23 mouse cellular contexts compared by ENCODE assay signal in the genomic region with DNA sequence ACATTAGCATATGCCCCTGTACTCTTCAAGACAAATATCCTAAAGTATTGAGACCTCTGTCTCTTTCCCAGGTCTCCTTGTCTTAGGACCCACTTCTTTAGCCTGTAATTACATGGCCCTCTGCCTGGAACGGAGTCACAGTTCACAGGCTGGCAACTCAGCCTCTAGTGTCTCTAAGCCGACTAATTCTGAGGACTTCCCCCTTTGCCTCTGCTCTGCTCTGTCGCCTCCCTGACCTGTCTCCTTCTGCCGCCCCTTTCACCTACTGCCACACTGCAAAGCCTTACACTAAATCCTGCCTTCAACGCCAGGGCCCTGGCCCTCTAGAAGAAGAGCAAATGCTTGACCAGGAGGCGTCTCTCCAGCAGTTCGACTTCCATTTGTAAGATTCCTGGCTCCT. TPM values are rescaled to one million over a fixed set of nuclear protein-coding genes. Genes with fewer than 3 reads are reported as not detected.
DNase-seq lines count a peak whose midpoint lies in the region; ATAC-seq and TF ChIP-seq lines count a peak whose summit lies in the region.
"Had no signal": no experiment of that assay in that cellular context is flagged by ENCODE, and none has a peak within 500 bp of the region (broad histone marks: within the 10 kb centered on the region; RNA-seq: fewer than 3 reads in every experiment).

No protein-coding gene starts in this region.

- peak overlapping the region; percentile 40; the same call in 1 of the 2 replicates for H3K27ac ChIP-seq in forebrain, embryonic 10.5 days
- no peak overlapping the region for H3K27ac ChIP-seq in forebrain, postnatal 0 days (ENCODE audit: low read depth, low read length)
- no peak overlapping the region for H3K27ac ChIP-seq in liver, embryonic 12.5 days
- H3K27ac ChIP-seq: gastrocnemius, adult 2 months; intestine, embryonic 15.5 days had no signal

- DNase-seq in forebrain, embryonic 10.5 days (ENCODE audit: extremely low spot score, low spot score) = no peak
- no peak for DNase-seq in forebrain, postnatal 0 days
- DNase-seq in kidney, adult 9 months = peak; percentile 63
- no peak for DNase-seq in kidney, postnatal 10 days
- DNase-seq: gastrocnemius, adult 2 months; heart, postnatal 4 days; lung, adult 2 months; lung, postnatal 36 days; right cerebral cortex, postnatal 25 days; thymus, postnatal 4 days had no signal

- H3K4me1 ChIP-seq in forebrain, embryonic 10.5 days = peaks cover 19% of the 10 kb centered on the region
- 0 out of 2 replicates have a peak, but pooled peaks cover 4% of the 10 kb centered on the region for H3K4me1 ChIP-seq in forebrain, postnatal 0 days (ENCODE audit: insufficient read depth)
- H3K4me1 ChIP-seq in megakaryocyte, embryonic 14.5 days = peaks cover 55% of the 10 kb centered on the region
- H3K4me1 ChIP-seq in liver, embryonic 12.5 days = no peaks in the 10 kb centered on the region
- H3K4me1 ChIP-seq: intestine, embryonic 15.5 days had no signal

- H3K9me3 ChIP-seq in forebrain, embryonic 10.5 days = peaks cover 4% of the 10 kb centered on the region; the same call in 1 of the 2 replicates
- H3K9me3 ChIP-seq in forebrain, postnatal 0 days (ENCODE audit: low read length) = no peaks in the 10 kb centered on the region
- peaks cover 13% of the 10 kb centered on the region for H3K9me3 ChIP-seq in megakaryocyte, embryonic 14.5 days
- H3K9me3 ChIP-seq in liver, embryonic 12.5 days (replicated peaks) = no peaks in the 10 kb centered on the region
- H3K9me3 ChIP-seq: G1E; intestine, embryonic 15.5 days had no signal

- no peak for ATAC-seq in forebrain, postnatal 0 days
- ATAC-seq in megakaryocyte, adult 5-6 weeks (ENCODE audit: poor library complexity, severe bottlenecking) = no peak
- 0 out of 2 replicates have a peak, but pooled peaks have one; percentile 28 for ATAC-seq in common myeloid progenitor, adult 5-6 weeks (replicated peaks; ENCODE audit: low read depth, poor library complexity, severe bottlenecking)
- no peak for ATAC-seq in liver, embryonic 12.5 days
- ATAC-seq: intestine, embryonic 15.5 days had no signal

- H3K4me2 ChIP-seq in forebrain, postnatal 0 days (ENCODE audit: low read depth) = no peak overlapping the region
- H3K4me2 ChIP-seq in liver, embryonic 12.5 days = no peak overlapping the region
- H3K4me2 ChIP-seq: intestine, embryonic 15.5 days; midbrain, embryonic 11.5 days had no signal

- no peak overlapping the region for H3K4me3 ChIP-seq in forebrain, embryonic 10.5 days
- no peak overlapping the region for H3K4me3 ChIP-seq in forebrain, postnatal 0 days (ENCODE audit: low read depth, low read length)
- H3K4me3 ChIP-seq in megakaryocyte, embryonic 14.5 days (replicated peaks) = peak overlapping the region; percentile 12
- no peak overlapping the region for H3K4me3 ChIP-seq in liver, embryonic 12.5 days
- H3K4me3 ChIP-seq: erythroblast, embryonic 14.5 days; gastrocnemius, adult 2 months; intestine, embryonic 15.5 days had no signal

- H3K9ac ChIP-seq in forebrain, postnatal 0 days = no peak overlapping the region
- H3K9ac ChIP-seq in liver, embryonic 12.5 days = no peak overlapping the region
- H3K9ac ChIP-seq: intestine, embryonic 15.5 days had no signal

- TF ChIP-seq CTCF in forebrain, postnatal 0 days (IDR thresholded peaks at IDR 0.05; ENCODE audit: low read depth) = no peak

- no peaks in the 10 kb centered on the region for H3K27me3 ChIP-seq in forebrain, embryonic 10.5 days (ENCODE audit: poor library complexity, severe bottlenecking)
- no peaks in the 10 kb centered on the region for H3K27me3 ChIP-seq in forebrain, postnatal 0 days (ENCODE audit: insufficient read depth, low read length)
- H3K27me3 ChIP-seq in megakaryocyte, embryonic 14.5 days (replicated peaks) = peaks cover 95% of the 10 kb centered on the region
- peaks cover 8% of the 10 kb centered on the region; the same call in 1 of the 2 replicates for H3K27me3 ChIP-seq in liver, embryonic 12.5 days (replicated peaks)
- H3K27me3 ChIP-seq: intestine, embryonic 15.5 days had no signal

- H3K36me3 ChIP-seq in forebrain, embryonic 10.5 days (replicated peaks) = no peaks in the 10 kb centered on the region
- H3K36me3 ChIP-seq in forebrain, postnatal 0 days (ENCODE audit: insufficient read depth) = no peaks in the 10 kb centered on the region
- H3K36me3 ChIP-seq in megakaryocyte, embryonic 14.5 days (replicated peaks; ENCODE audit: low read length) = no peaks in the 10 kb centered on the region
- no peaks in the 10 kb centered on the region for H3K36me3 ChIP-seq in liver, embryonic 12.5 days
- H3K36me3 ChIP-seq: G1E; intestine, embryonic 15.5 days had no signal

- whole genome bisulfite sequencing in forebrain, embryonic 10.5 days = 40% methylated on average over 7 of the region's 7 CpGs
- WGBS in forebrain, postnatal 0 days = 28% methylated on average over 7 of the region's 7 CpGs
- WGBS in liver, embryonic 12.5 days (ENCODE audit: insufficient replicate concordance) = 42% methylated on average over 7 of the region's 7 CpGs

RNA-seq across cellular contexts. Expression of a gene that starts 0.7 kb away (rescaled TPM):
- not detected in 2 replicates for polyA plus RNA-seq in forebrain, embryonic 10.5 days (2016; fragmentation: Nextera tagmentation; extraction: Ambion mirVana)
- total RNA-seq in forebrain, postnatal 0 days (2014; rRNA removed) = not detected in 2 replicates
- polyA plus RNA-seq in forebrain, postnatal 0 days (2015; fragmentation: Nextera tagmentation; extraction: Ambion mirVana) = 0.15 and 0.40 TPM in 2 replicates
- not detected in 2 replicates for polyA plus RNA-seq in megakaryocyte, embryonic 14.5 days (2012; ENCODE audit: insufficient read depth, low replicate concordance)
- total RNA-seq in megakaryocyte, adult 5-6 weeks (2015) = not detected in 2 replicates
- not detected in 2 replicates for total RNA-seq in megakaryocyte, adult 5-6 weeks (2017)
- not detected in 2 replicates for total RNA-seq in common myeloid progenitor, adult 5-6 weeks (2017)
- polyA plus RNA-seq in liver, embryonic 12.5 days (2016; fragmentation: Nextera tagmentation; extraction: Ambion mirVana) = not detected in 2 replicates
- total RNA-seq: G1E; gastrocnemius, adult 2 months; granulocyte monocyte progenitor cell, adult 5-6 weeks; heart, postnatal 4 days; liver, adult 2 months had no signal
- polyA plus RNA-seq: brain, embryonic 14.5 days; embryonic facial prominence, embryonic 11.5 days; erythroblast, embryonic 14.5 days; G1E; heart, embryonic 14.5 days; liver, adult 2 months; midbrain, embryonic 11.5 days had no signal
